Mouse (Mus musculus) kidney, postnatal 0 days (tissue): ENCODE measurements at regions not wholly inside any gene's neighbourhood (a gene's known extent, or its start where the extent isn't known, plus 50 kb on each side); places are given as distances from the start of the nearest gene placed in this dataset.
"Not testable (repeated sequence)": the region's sequence is repeated elsewhere in the genome, so short reads cannot be mapped to it uniquely, and the experiment has no call there.

ENCODE experiments used
- ATAC-seq: fragments of 200-750 bp; cut with Nextera tagmentation; replicated peaks from 2 replicates; pipeline ENCODE4 v1.8.0; 2017; ENCODE audit warnings: low read depth, moderate number of reproducible peaks, moderate TSS enrichment, moderate library complexity; ENCODE audit not compliant: low FRiP score
- DNase-seq: peaks from one replicate; pipeline ENCODE4 v3.0.0-alpha.2; 2016; ENCODE audit warnings: low spot score
- H3K27ac ChIP-seq: fragments of 300-500 bp; sonication (generic); 2 replicates; pipeline ENCODE4 v1.5.1; 2014; ENCODE audit warnings: mild to moderate bottlenecking
- H3K27me3 ChIP-seq: fragments of 300-500 bp; sonication (generic); 2 replicates; pipeline ENCODE4 v1.6.1; 2014; ENCODE audit warnings: low read length, mixed read lengths; ENCODE audit not compliant: insufficient read depth
- H3K36me3 ChIP-seq: fragments of 300-500 bp; sonication (generic); 2 replicates; pipeline ENCODE4 v1.6.1; 2014; ENCODE audit warnings: low read length, mixed read lengths; ENCODE audit not compliant: insufficient read depth
- H3K4me1 ChIP-seq: fragments of 300-500 bp; sonication (generic); replicated peaks from 2 replicates; pipeline ENCODE4 v1.6.1; 2014; ENCODE audit warnings: antibody characterized with exemption, low read length, mixed read lengths; ENCODE audit not compliant: insufficient read depth
- H3K4me2 ChIP-seq: fragments of 300-500 bp; sonication (generic); 2 replicates; pipeline ENCODE4 v1.6.1; 2014; ENCODE audit warnings: mild to moderate bottlenecking, low read length, moderate library complexity, mixed read lengths
- H3K4me3 ChIP-seq: fragments of 300-500 bp; sonication (generic); replicated peaks from 2 replicates; pipeline ENCODE4 v1.5.1; 2014; ENCODE audit warnings: low read depth, low read length
- H3K9ac ChIP-seq: fragments of 300-500 bp; sonication (generic); 2 replicates; pipeline ENCODE4 v1.6.1; 2014; ENCODE audit warnings: low read depth, low read length
- H3K9me3 ChIP-seq: fragments of 300-500 bp; sonication (generic); replicated peaks from 2 replicates; pipeline ENCODE4 v1.6.1; 2016; ENCODE audit warnings: low read length, inconsistent platforms, mixed read lengths
- CTCF ChIP-seq: IDR thresholded peaks from 2 replicates; pipeline ENCODE4 v1.5.1; 2016; ENCODE audit warnings: antibody characterized with exemption, low read depth, mild to moderate bottlenecking, moderate library complexity
- WGBS: fragments of 180-500 bp; shearing (Covaris S2); extraction: QIAGEN DNeasy Blood & Tissue Kit; methylation state at CpG from one replicate; pipeline ENCODE4 v1.1.7; 2014; 5-methylcytosine and 5-hydroxymethylcytosine counted together

GRCm38 (mm10) chr3:68792883-68793282, 76.5 kb upstream of the 1110032F04Rik start:
- Histone ChIP-seq H3K9me3 (no peaks in the 10 kb centered on the region), H3K4me3 (no peak overlapping the region), H3K27me3 (no peaks in the 10 kb centered on the region), H3K27ac (no peak overlapping the region), H3K9ac (no peak overlapping the region), H3K4me2 (no peak overlapping the region), H3K4me1 (no peaks in the 10 kb centered on the region; the same call in 1 of the 2 replicates), H3K36me3 (no peaks in the 10 kb centered on the region)
- DNase-seq (no peak), ATAC-seq (no peak)
- WGBS: 92% methylated on average over 4 of the region's 4 CpGs
- TF ChIP-seq CTCF: no peak

DNA sequence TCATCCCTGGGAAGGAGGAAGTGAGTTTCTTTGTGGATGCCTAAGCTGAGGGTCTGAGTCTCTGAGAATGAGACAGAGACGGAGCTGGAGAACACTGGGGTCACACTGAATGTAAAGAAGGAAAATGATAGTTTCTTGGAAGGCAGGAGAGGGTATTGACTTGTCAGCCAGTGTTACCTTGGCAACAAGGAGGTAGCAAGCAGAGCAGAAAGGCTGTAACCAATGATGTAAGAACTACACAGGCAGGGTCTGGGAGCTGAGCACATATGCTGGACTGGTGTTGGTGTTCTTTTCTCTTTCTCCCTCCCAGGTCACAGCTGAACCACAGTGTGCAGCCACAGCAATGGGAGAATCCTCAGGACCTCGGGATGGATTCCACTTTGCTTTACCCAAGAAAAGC, 75.5 kb upstream of the 1110032F04Rik start:
- Histone ChIP-seq H3K4me3 (no peak overlapping the region), H3K27me3 (no peaks in the 10 kb centered on the region), H3K4me1 (no peaks in the 10 kb centered on the region; the same call in 1 of the 2 replicates), H3K4me2 (no peak overlapping the region), H3K36me3 (no peaks in the 10 kb centered on the region), H3K27ac (no peak overlapping the region), H3K9ac (no peak overlapping the region), H3K9me3 (no peaks in the 10 kb centered on the region)
- no peak for TF ChIP-seq CTCF
- 66% methylated on average over 2 of the region's 2 CpGs for WGBS
- no peak for ATAC-seq
- DNase-seq: no peak

DNA sequence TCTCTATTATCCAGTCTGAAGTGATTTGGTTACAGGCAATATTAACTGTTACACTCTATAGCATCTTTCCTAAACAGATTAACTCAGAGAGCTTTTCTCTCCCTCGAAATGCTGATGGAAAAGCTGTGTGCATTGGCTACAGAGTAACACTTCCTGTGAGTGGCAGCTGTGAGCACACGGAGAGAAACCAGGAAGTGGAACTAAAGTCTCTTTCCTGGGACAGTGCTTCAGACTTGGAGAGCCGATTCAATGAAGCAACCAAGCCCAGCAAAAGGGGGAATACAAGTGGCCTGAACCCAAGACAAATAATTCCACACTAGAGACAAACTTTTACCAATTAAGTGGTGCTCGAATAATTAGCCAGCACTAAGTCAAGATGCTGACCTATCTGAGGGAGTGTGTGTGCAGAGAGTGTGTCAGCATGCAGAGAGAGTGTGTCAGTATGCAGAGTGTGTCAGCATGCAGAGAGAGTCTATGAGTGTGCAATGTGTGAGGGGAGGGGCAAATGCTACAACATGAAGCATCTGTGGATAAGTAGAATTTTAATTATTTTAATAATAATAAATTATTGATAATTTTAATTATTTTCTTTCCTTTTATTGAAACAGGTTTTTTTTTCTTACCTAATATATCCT, 74.9 kb upstream of the 1110032F04Rik start:
- Histone ChIP-seq H3K4me3 (no peak overlapping the region), H3K9ac (no peak overlapping the region), H3K4me2 (no peak overlapping the region), H3K27ac (no peak overlapping the region), H3K4me1 (no peaks in the 10 kb centered on the region; the same call in 1 of the 2 replicates), H3K27me3 (no peaks in the 10 kb centered on the region), H3K9me3 (no peaks in the 10 kb centered on the region), H3K36me3 (no peaks in the 10 kb centered on the region)
- WGBS: 27% methylated on average over 4 of the region's 4 CpGs
- DNase-seq (peak; percentile 63), ATAC-seq (no peak)
- no peak for TF ChIP-seq CTCF

- Histone ChIP-seq H3K9me3 (no peaks in the 10 kb centered on the region), H3K4me2 (no peak overlapping the region), H3K4me1 (no peaks in the 10 kb centered on the region; the same call in 1 of the 2 replicates), H3K27me3 (no peaks in the 10 kb centered on the region), H3K36me3 (no peaks in the 10 kb centered on the region), H3K27ac (no peak overlapping the region), H3K4me3 (no peak overlapping the region), H3K9ac (no peak overlapping the region)
- DNase-seq: no peak
- no peak for TF ChIP-seq CTCF
- ATAC-seq: no peak
- WGBS: 38% methylated on average over 3 of the region's 3 CpGs
These were observed 73.7 kb upstream of the 1110032F04Rik start for GRCm38 (mm10) chr3:68795641-68796040.

DNA sequence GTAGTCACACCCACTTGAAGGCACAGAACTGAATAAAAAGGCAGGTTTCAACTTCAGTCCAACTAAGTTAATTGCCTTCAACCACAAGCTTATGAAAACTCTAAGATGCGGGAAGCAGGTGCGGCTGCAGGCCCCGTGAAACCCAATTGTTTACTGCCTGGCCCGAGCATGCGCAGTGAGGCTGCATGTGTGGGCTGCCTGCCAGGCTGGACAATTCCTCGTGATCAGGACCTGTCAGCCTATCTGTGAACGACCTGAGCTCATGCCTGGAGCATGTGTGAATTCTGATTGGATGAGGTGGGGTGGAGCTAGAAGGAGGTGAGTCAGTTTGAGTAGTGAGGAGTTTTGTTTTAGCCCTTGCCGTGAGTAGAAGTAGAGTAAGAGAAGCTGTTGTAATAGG, 71.0 kb upstream of the 1110032F04Rik start:
- not testable (repeated sequence) for H3K27me3 ChIP-seq, H3K27ac ChIP-seq, H3K4me2 ChIP-seq, H3K4me1 ChIP-seq, H3K4me3 ChIP-seq, H3K9me3 ChIP-seq, DNase-seq, ATAC-seq, H3K9ac ChIP-seq, H3K36me3 ChIP-seq
- 81% methylated on average over 8 of the region's 8 CpGs for WGBS

DNA sequence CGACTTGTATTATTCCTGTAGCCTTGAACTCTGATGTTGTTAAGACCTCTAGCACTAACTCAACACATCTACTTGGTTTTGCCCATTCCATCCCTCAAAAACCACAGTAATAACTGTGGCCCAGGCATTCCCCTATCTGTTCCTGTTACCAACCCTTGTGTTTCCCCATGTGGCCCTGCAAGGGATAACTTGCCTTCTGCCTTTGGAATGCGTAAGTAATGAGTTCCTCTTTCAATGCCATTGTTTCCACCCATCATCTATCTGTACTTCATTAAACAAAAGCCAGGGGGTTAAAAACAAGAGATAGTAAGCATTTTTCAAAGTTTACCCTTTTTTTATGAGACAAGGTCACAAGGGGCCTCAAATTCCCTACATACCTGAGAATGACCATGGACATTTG, 60.5 kb upstream of the 1110032F04Rik start:
- Histone ChIP-seq H3K27ac (no peak overlapping the region), H3K9ac (no peak overlapping the region), H3K4me3 (no peak overlapping the region), H3K36me3 (no peaks in the 10 kb centered on the region), H3K27me3 (no peaks in the 10 kb centered on the region), H3K9me3 (no peaks in the 10 kb centered on the region), H3K4me2 (no peak overlapping the region), H3K4me1 (no peaks in the 10 kb centered on the region)
- no peak for TF ChIP-seq CTCF
- DNase-seq: no peak
- 89% methylated on average over 2 of the region's 2 CpGs for WGBS
- ATAC-seq: no peak

DNA sequence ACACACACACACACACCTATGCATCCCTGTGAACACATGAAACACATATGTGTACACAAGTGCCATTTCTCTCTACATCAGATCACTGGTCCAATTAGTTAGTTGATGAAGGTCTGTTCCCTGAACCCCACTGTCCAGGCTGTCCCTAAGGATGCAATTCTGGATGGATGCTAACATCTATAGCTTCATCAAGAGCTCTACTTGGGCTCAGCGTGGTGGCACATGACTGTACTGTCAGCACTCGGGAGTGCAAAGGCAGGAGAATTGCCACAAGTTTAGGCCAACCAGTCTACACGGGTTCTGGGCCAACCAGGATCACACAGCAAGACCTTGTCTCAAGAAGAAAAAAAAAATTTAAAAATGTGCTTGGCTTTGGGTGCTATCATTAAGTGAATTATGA, 55.9 kb upstream of the 1110032F04Rik start:
- H3K4me2 ChIP-seq: no peak overlapping the region
- H3K9ac ChIP-seq: no peak overlapping the region
- DNase-seq (no peak), ATAC-seq (no peak)
- no peaks in the 10 kb centered on the region for H3K9me3 ChIP-seq
- TF ChIP-seq CTCF: no peak
- H3K27ac ChIP-seq: no peak overlapping the region
- H3K4me1 ChIP-seq: no peaks in the 10 kb centered on the region
- no peaks in the 10 kb centered on the region for H3K27me3 ChIP-seq
- no peaks in the 10 kb centered on the region for H3K36me3 ChIP-seq
- WGBS: 86% methylated on average over 3 of the region's 3 CpGs
- no peak overlapping the region for H3K4me3 ChIP-seq
